Mouse (Mus musculus) hindbrain, embryonic 13.5 days (tissue): Measurements from ENCODE around the gene Vmn1r72. TPM values are rescaled to one million over a fixed set of nuclear protein-coding genes. Genes with fewer than 3 reads are reported as not detected.
"Not testable (repeated sequence)": the region's sequence is repeated elsewhere in the genome, so short reads cannot be mapped to it uniquely, and the experiment has no call there.

Experiments
- ATAC-seq: fragments of 200-750 bp; cut with Nextera tagmentation; 2 replicates; pipeline ENCODE4 v1.8.0; 2017; ENCODE audit warnings: moderate TSS enrichment; ENCODE audit not compliant: low FRiP score
- H3K27ac ChIP-seq: fragments of 300-500 bp; sonication (generic); 2 replicates; pipeline ENCODE4 v1.5.1; 2015; ENCODE audit warnings: inconsistent platforms, mild to moderate bottlenecking, moderate library complexity
- H3K27me3 ChIP-seq: fragments of 300-500 bp; sonication (generic); 2 replicates; pipeline ENCODE4 v1.6.1; 2015; ENCODE audit warnings: mild to moderate bottlenecking, inconsistent platforms
- H3K36me3 ChIP-seq: fragments of 300-500 bp; sonication (generic); 2 replicates; pipeline ENCODE4 v1.6.1; 2015; ENCODE audit warnings: mild to moderate bottlenecking, inconsistent platforms
- H3K4me1 ChIP-seq: fragments of 300-500 bp; sonication (generic); replicated peaks from 2 replicates; pipeline ENCODE4 v1.6.1; 2015; ENCODE audit warnings: inconsistent platforms
- H3K4me2 ChIP-seq: fragments of 300-500 bp; sonication (generic); 2 replicates; pipeline ENCODE4 v1.6.1; 2015; ENCODE audit warnings: inconsistent platforms, mild to moderate bottlenecking, moderate library complexity
- H3K4me3 ChIP-seq: fragments of 300-500 bp; sonication (generic); 2 replicates; pipeline ENCODE4 v1.5.1; 2015; ENCODE audit warnings: mild to moderate bottlenecking, inconsistent platforms
- H3K9ac ChIP-seq: fragments of 300-500 bp; sonication (generic); 2 replicates; pipeline ENCODE4 v1.6.1; 2015; ENCODE audit warnings: mild to moderate bottlenecking, inconsistent platforms
- H3K9me3 ChIP-seq: fragments of 300-500 bp; sonication (generic); 2 replicates; pipeline ENCODE4 v1.6.1; 2016; ENCODE audit warnings: inconsistent platforms
- WGBS: fragments of 180-500 bp; shearing (Covaris S2); methylation state at CpG from one replicate; pipeline ENCODE4 v1.1.7; 2015; 5-methylcytosine and 5-hydroxymethylcytosine counted together
- polyA plus RNA-seq: library from polyadenylated mRNA; unstranded; fragments of >200 nt; fragmentation: Nextera tagmentation; extraction: Ambion mirVana; gene quantifications from 2 replicates; pipeline ENCODE4 v1.2.1, GENCODE M21; 2015

Vmn1r72 gene
- not detected in 2 replicates for polyA plus RNA-seq

GRCm38 (mm10) chr7:11680047-11680446, at the start of gene Vmn1r72:
Gene Vmn1r72, minus strand, starts transcription at chr7:11680147.
- not testable (repeated sequence) for H3K9ac ChIP-seq, H3K4me2 ChIP-seq, ATAC-seq, H3K36me3 ChIP-seq, H3K4me3 ChIP-seq, H3K4me1 ChIP-seq, H3K27ac ChIP-seq, H3K27me3 ChIP-seq
- H3K9me3 ChIP-seq: peaks cover 15% of the 10 kb centered on the region

GRCm38 (mm10) chr7:11617082-11617481, 62.9 kb downstream of the Vmn1r72 start:
- not testable (repeated sequence) for H3K4me2 ChIP-seq, ATAC-seq, H3K27ac ChIP-seq, H3K4me3 ChIP-seq, H3K27me3 ChIP-seq, H3K9me3 ChIP-seq, H3K9ac ChIP-seq, H3K36me3 ChIP-seq, H3K4me1 ChIP-seq
- 8% methylated on average over 8 of the region's 8 CpGs for WGBS

Other genes starting within 250 kb of the Vmn1r72 start
- gene Zscan4-ps2, start 165.8 kb downstream of the Vmn1r72 start, polyA plus RNA-seq: not detected in 2 replicates
- not detected in 2 replicates for gene Zscan4-ps3, start 70.8 kb downstream of the Vmn1r72 start, polyA plus RNA-seq
- not detected in 2 replicates for gene Vmn1r73, start 50.1 kb upstream of the Vmn1r72 start, polyA plus RNA-seq
- not detected in 2 replicates for gene Vmn1r74, start 153.8 kb upstream of the Vmn1r72 start, polyA plus RNA-seq
- gene Vmn1r75, start 194.5 kb upstream of the Vmn1r72 start, polyA plus RNA-seq: not detected in 2 replicates